Mouse (Mus musculus): ENCODE results near the gene Smg7.
"Not testable (repeated sequence)": the region's sequence is repeated elsewhere in the genome, so short reads cannot be mapped to it uniquely, and the experiment has no call there.

The Smg7 gene

GRCm38 (mm10) chr1:152901765-152902664 is at the start of gene Smg7:
TSS of gene Smg7 (minus strand) at chr1:152902646.
- DNase-seq = no peak

GRCm38 (mm10) chr1:152942977-152943376 is 40.5 kb upstream of the Smg7 start:
- no peak for DNase-seq

- DNase-seq = no peak
Observed at GRCm38 (mm10) chr1:152936365-152936764, 33.9 kb upstream of the Smg7 start.

- no peak for DNase-seq
Observed at GRCm38 (mm10) chr1:152935476-152935875, 33.0 kb upstream of the Smg7 start.

GRCm38 (mm10) chr1:152933962-152934361 is 31.5 kb upstream of the Smg7 start:
- no peak for DNase-seq

- no peak for DNase-seq
Observed at GRCm38 (mm10) chr1:152921786-152922185, 19.3 kb upstream of the Smg7 start.

GRCm38 (mm10) chr1:152917626-152918025 is 15.2 kb upstream of the Smg7 start:
- no peak for DNase-seq

GRCm38 (mm10) chr1:152916936-152917335 is 14.5 kb upstream of the Smg7 start:
- no peak for DNase-seq

GRCm38 (mm10) chr1:152915766-152916165 is 13.3 kb upstream of the Smg7 start:
- no peak for DNase-seq

GRCm38 (mm10) chr1:152913483-152914460 is 11.3 kb upstream of the Smg7 start:
- DNase-seq = peak; percentile 3

GRCm38 (mm10) chr1:152904469-152904868 is 2.0 kb upstream of the Smg7 start:
- peak; percentile 94 for DNase-seq

- peak; percentile 38 for DNase-seq
Observed at GRCm38 (mm10) chr1:152903591-152904135, 1.2 kb upstream of the Smg7 start.

- peak; percentile 96 for DNase-seq
Observed at GRCm38 (mm10) chr1:152902665-152903516, 445 bp upstream of the Smg7 start.

GRCm38 (mm10) chr1:152901419-152901764 is 1.1 kb downstream of the Smg7 start:
- DNase-seq = no peak

- DNase-seq = not testable (repeated sequence)
Observed at GRCm38 (mm10) chr1:152888086-152888485, 14.4 kb downstream of the Smg7 start.

GRCm38 (mm10) chr1:152871031-152871430 is 31.4 kb downstream of the Smg7 start:
- DNase-seq = no peak

GRCm38 (mm10) chr1:152869901-152870300 is 32.5 kb downstream of the Smg7 start:
- no peak for DNase-seq

GRCm38 (mm10) chr1:152846856-152847255 is 55.6 kb downstream of the Smg7 start:
- DNase-seq = no peak

- DNase-seq = no peak
Observed at GRCm38 (mm10) chr1:152845211-152845730, 57.2 kb downstream of the Smg7 start.

GRCm38 (mm10) chr1:152844634-152845033 is 57.8 kb downstream of the Smg7 start:
- no peak for DNase-seq

GRCm38 (mm10) chr1:152841057-152841456 is 61.4 kb downstream of the Smg7 start:
- DNase-seq = no peak

- no peak for DNase-seq
Observed at GRCm38 (mm10) chr1:152840343-152840742, 62.1 kb downstream of the Smg7 start.
